Mouse (Mus musculus) spleen, adult 18-20 months (tissue): ENCODE measurements around the gene Slc39a11.
A peak's percentile ranks its signal among the peaks of the same experiment; 100 is the strongest.

Source experiments
- DNase-seq, 2 experiments: peaks; one replicate each; pipeline ENCODE4 v3.0.0; 2022; ENCODE audit warnings: mixed read lengths in 2 of 2

Gene Slc39a11

GRCm38 (mm10) chr11:113631302-113631701 lies 18.6 kb downstream of the Slc39a11 start:
- no peak for DNase-seq

- no peak for DNase-seq
These were observed 19.2 kb downstream of the Slc39a11 start for GRCm38 (mm10) chr11:113630642-113631041.

GRCm38 (mm10) chr11:113627785-113628184 lies 22.1 kb downstream of the Slc39a11 start:
- DNase-seq, result peak in 1 of 2 experiments; percentile 14

GRCm38 (mm10) chr11:113625437-113625836 lies 24.4 kb downstream of the Slc39a11 start:
- DNase-seq, result no peak

GRCm38 (mm10) chr11:113622028-113622427 lies 27.9 kb downstream of the Slc39a11 start:
- no peak for DNase-seq

- no peak for DNase-seq
These were observed 28.9 kb downstream of the Slc39a11 start for GRCm38 (mm10) chr11:113621001-113621400.

GRCm38 (mm10) chr11:113619420-113620080 lies 30.3 kb downstream of the Slc39a11 start:
- no peak for DNase-seq

- peak; percentile 53 to 77 for DNase-seq
These were observed 31.0 kb downstream of the Slc39a11 start, which contains the start of gene Sstr2 for GRCm38 (mm10) chr11:113618672-113619419. Gene Sstr2 (plus strand): TSS chr11:113619342.

- DNase-seq, result no peak
These were observed 31.6 kb downstream of the Slc39a11 start for GRCm38 (mm10) chr11:113618303-113618671.

- peak; percentile 21 to 77 for DNase-seq
These were observed 32.6 kb downstream of the Slc39a11 start for GRCm38 (mm10) chr11:113617132-113617911.

- DNase-seq, result no peak
These were observed 35.4 kb downstream of the Slc39a11 start for GRCm38 (mm10) chr11:113614476-113614875.

- peak in 1 of 2 experiments; percentile 46 for DNase-seq
These were observed 37.9 kb downstream of the Slc39a11 start for GRCm38 (mm10) chr11:113611664-113612611.

GRCm38 (mm10) chr11:113611112-113611646 lies 38.7 kb downstream of the Slc39a11 start:
- no peak for DNase-seq

- no peak for DNase-seq
These were observed 39.6 kb downstream of the Slc39a11 start for GRCm38 (mm10) chr11:113610266-113610665.

- DNase-seq, result no peak
These were observed 40.3 kb downstream of the Slc39a11 start for GRCm38 (mm10) chr11:113609581-113609980.

- no peak for DNase-seq
These were observed 42.3 kb downstream of the Slc39a11 start for GRCm38 (mm10) chr11:113607556-113607955.

GRCm38 (mm10) chr11:113601616-113602343 lies 48.1 kb downstream of the Slc39a11 start:
- no peak for DNase-seq

- DNase-seq, result no peak
These were observed 49.2 kb downstream of the Slc39a11 start for GRCm38 (mm10) chr11:113600526-113601245.

GRCm38 (mm10) chr11:113597632-113598031 lies 52.2 kb downstream of the Slc39a11 start:
- no peak for DNase-seq

GRCm38 (mm10) chr11:113595144-113595543 lies 54.7 kb downstream of the Slc39a11 start:
- no peak for DNase-seq
